19 mouse cellular contexts compared by ENCODE assay signal in genomic region chr17:15180223-15180860, GRCm38 (mm10).
A peak's percentile ranks its signal among the peaks of the same experiment; 100 is the strongest.
DNase-seq lines count a peak whose midpoint lies in the region; ATAC-seq lines count a peak whose summit lies in the region.
"Had no signal": no experiment of that assay in that cellular context is flagged by ENCODE, and none has a peak within 500 bp of the region (broad histone marks: within the 10 kb centered on the region; RNA-seq: fewer than 3 reads in every experiment).

No protein-coding gene starts in this region.

- peaks cover 16% of the 10 kb centered on the region for H3K27me3 ChIP-seq in hindbrain, embryonic 10.5 days (ENCODE audit: insufficient read depth, poor library complexity, severe bottlenecking)
- H3K27me3 ChIP-seq in hindbrain, embryonic 13.5 days = 0 out of 2 replicates have a peak, but pooled peaks cover 5% of the 10 kb centered on the region
- H3K27me3 ChIP-seq in hindbrain, embryonic 16.5 days (replicated peaks; ENCODE audit: control insufficient read depth, insufficient read depth, low read length) = no peaks in the 10 kb centered on the region
- no peaks in the 10 kb centered on the region; the same call in 1 of the 2 replicates for H3K27me3 ChIP-seq in midbrain, embryonic 15.5 days (replicated peaks)
- H3K27me3 ChIP-seq: limb, embryonic 13.5 days; stomach, embryonic 15.5 days had no signal

- H3K4me2 ChIP-seq in hindbrain, embryonic 13.5 days = no peak overlapping the region
- no peak overlapping the region for H3K4me2 ChIP-seq in hindbrain, embryonic 16.5 days (ENCODE audit: low read length)
- H3K4me2 ChIP-seq in midbrain, embryonic 15.5 days = no peak overlapping the region
- H3K4me2 ChIP-seq: heart, embryonic 11.5 days; limb, embryonic 13.5 days; stomach, embryonic 15.5 days had no signal

- H3K27ac ChIP-seq in hindbrain, embryonic 10.5 days = peak overlapping the region; percentile 31
- no peak overlapping the region; the same call in 1 of the 2 replicates for H3K27ac ChIP-seq in hindbrain, embryonic 13.5 days
- H3K27ac ChIP-seq in hindbrain, embryonic 16.5 days (ENCODE audit: low read depth, low read length) = no peak overlapping the region
- H3K27ac ChIP-seq in midbrain, embryonic 15.5 days = no peak overlapping the region
- H3K27ac ChIP-seq: embryonic facial prominence, embryonic 10.5 days; limb, embryonic 13.5 days; liver, embryonic 14.5 days; stomach, embryonic 15.5 days had no signal

- DNase-seq in hindbrain, embryonic 10.5 days (ENCODE audit: low spot score) = no peak
- peak; percentile 23 for DNase-seq in R1 (ENCODE audit: low read depth, low spot score)
- DNase-seq in heart, postnatal 36 days = no peak
- DNase-seq: adrenal gland, adult 2 months; cerebellum, adult 11-12 months; heart, postnatal 14 days; right cerebral cortex, postnatal 14 days; thymus, adult 2 months had no signal

- H3K9ac ChIP-seq in hindbrain, embryonic 13.5 days = no peak overlapping the region
- peak overlapping the region; percentile 14; the same call in 1 of the 2 replicates for H3K9ac ChIP-seq in hindbrain, embryonic 16.5 days (ENCODE audit: low read depth, low read length)
- peak overlapping the region; percentile 13; the same call in 1 of the 2 replicates for H3K9ac ChIP-seq in midbrain, embryonic 15.5 days
- H3K9ac ChIP-seq: limb, embryonic 13.5 days; liver, embryonic 14.5 days; stomach, embryonic 15.5 days had no signal

- no peaks in the 10 kb centered on the region for H3K36me3 ChIP-seq in hindbrain, embryonic 10.5 days
- H3K36me3 ChIP-seq in hindbrain, embryonic 13.5 days = no peaks in the 10 kb centered on the region
- no peaks in the 10 kb centered on the region for H3K36me3 ChIP-seq in hindbrain, embryonic 16.5 days (ENCODE audit: control insufficient read depth, insufficient read depth, low read length)
- no peaks in the 10 kb centered on the region for H3K36me3 ChIP-seq in midbrain, embryonic 15.5 days (replicated peaks)
- H3K36me3 ChIP-seq: embryonic facial prominence, embryonic 10.5 days; limb, embryonic 13.5 days; stomach, embryonic 15.5 days had no signal

- H3K4me1 ChIP-seq in hindbrain, embryonic 10.5 days (replicated peaks) = peaks cover 55% of the 10 kb centered on the region
- peaks cover 43% of the 10 kb centered on the region for H3K4me1 ChIP-seq in hindbrain, embryonic 13.5 days (replicated peaks)
- peaks cover 10% of the 10 kb centered on the region for H3K4me1 ChIP-seq in hindbrain, embryonic 16.5 days (ENCODE audit: control insufficient read depth, insufficient read depth, low read depth, low read length)
- peaks cover 25% of the 10 kb centered on the region for H3K4me1 ChIP-seq in midbrain, embryonic 15.5 days
- H3K4me1 ChIP-seq: stomach, embryonic 15.5 days had no signal

- intact Hi-C loops in heart, postnatal 36 days (cut with DNase I) = no loop called here

- WGBS in hindbrain, embryonic 10.5 days = 36% methylated on average over 10 of the region's 10 CpGs
- WGBS in hindbrain, embryonic 13.5 days = 23% methylated on average over 10 of the region's 10 CpGs
- WGBS in hindbrain, embryonic 16.5 days = 19% methylated on average over 10 of the region's 10 CpGs
- WGBS in midbrain, embryonic 15.5 days = 20% methylated on average over 10 of the region's 10 CpGs

- H3K9me3 ChIP-seq in hindbrain, embryonic 10.5 days = no peaks in the 10 kb centered on the region
- H3K9me3 ChIP-seq in hindbrain, embryonic 13.5 days = no peaks in the 10 kb centered on the region
- no peaks in the 10 kb centered on the region for H3K9me3 ChIP-seq in hindbrain, embryonic 16.5 days (ENCODE audit: control insufficient read depth, low read length)
- no peaks in the 10 kb centered on the region for H3K9me3 ChIP-seq in midbrain, embryonic 15.5 days
- H3K9me3 ChIP-seq: embryonic facial prominence, embryonic 10.5 days; limb, embryonic 13.5 days; stomach, embryonic 15.5 days had no signal

- H3K4me3 ChIP-seq in hindbrain, embryonic 10.5 days = no peak overlapping the region
- H3K4me3 ChIP-seq in hindbrain, embryonic 13.5 days = no peak overlapping the region
- no peak overlapping the region for H3K4me3 ChIP-seq in hindbrain, embryonic 16.5 days (ENCODE audit: low read length)
- no peak overlapping the region for H3K4me3 ChIP-seq in midbrain, embryonic 15.5 days
- H3K4me3 ChIP-seq: embryonic facial prominence, embryonic 10.5 days; limb, embryonic 13.5 days; myocyte; stomach, embryonic 15.5 days had no signal

- ATAC-seq in hindbrain, embryonic 13.5 days (ENCODE audit: low FRiP score) = no peak
- ATAC-seq in hindbrain, embryonic 16.5 days = peak; percentile 51
- ATAC-seq in midbrain, embryonic 15.5 days (replicated peaks) = no peak; the same call in 1 of the 2 replicates
- no peak for ATAC-seq in inflammation-experienced regulatory T-cells, adult 6 months
- ATAC-seq: intestine, postnatal 0 days had no signal
